Mouse (Mus musculus) gastrocnemius, adult 8-10 months (tissue): ENCODE measurements around the gene Hist1h1c. TPM values are rescaled to one million over a fixed set of nuclear protein-coding genes. Genes with fewer than 3 reads are reported as not detected.
"Not testable (repeated sequence)": the region's sequence is repeated elsewhere in the genome, so short reads cannot be mapped to it uniquely, and the experiment has no call there.

Experiments used
- DNase-seq, 2 experiments: peaks; one replicate each; pipeline ENCODE4 v3.0.0; 2022; ENCODE audit warnings: low spot score in 2 of 2
- total RNA-seq, 4 experiments: library from RNA; stranded (reverse); gene quantifications; 2 replicates each; pipeline ENCODE4 v1.2.4; 2022

The Hist1h1c gene
- 100 to 1,000 TPM; 196 to 246 (median 227) TPM for total RNA-seq

DNA sequence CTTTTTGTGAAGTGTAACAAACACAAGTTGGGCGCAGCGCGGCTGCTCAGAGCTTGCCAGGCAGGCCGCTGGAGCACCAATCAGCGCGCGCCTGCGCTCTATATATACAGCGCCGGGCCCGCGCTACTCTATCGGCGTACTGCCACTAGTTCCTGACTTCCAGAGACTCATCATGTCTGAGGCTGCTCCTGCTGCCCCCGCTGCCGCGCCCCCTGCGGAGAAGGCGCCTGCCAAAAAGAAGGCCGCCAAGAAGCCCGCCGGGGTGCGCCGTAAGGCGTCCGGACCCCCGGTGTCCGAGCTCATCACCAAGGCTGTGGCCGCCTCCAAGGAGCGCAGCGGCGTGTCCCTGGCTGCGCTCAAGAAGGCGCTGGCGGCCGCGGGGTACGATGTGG lies at the start of gene Hist1h1c:
Gene Hist1h1c (plus strand): TSS at position 132 of the 392 bp plus-strand sequence.
- DNase-seq, result peak; percentile 83 to 87

DNA sequence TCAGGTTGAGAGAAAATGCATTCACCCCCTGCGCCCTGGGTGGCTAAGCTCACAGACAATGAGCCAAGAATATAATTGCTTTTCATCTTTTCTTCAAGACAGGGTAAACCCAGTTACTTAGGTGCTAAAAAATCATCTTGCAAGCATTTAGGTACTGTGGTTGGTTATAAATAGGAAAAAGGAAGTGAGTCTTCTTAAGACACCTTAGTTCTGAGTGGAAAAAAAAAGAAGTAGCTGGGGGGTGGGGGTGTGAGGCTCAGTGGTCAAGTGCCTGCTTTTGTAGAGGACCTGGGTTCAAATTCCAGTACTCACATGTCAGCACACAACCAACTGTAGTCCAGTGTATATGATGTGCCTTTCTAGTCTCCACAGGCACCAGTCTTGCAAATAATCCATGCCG lies 49.7 kb upstream of the Hist1h1c start:
- no peak for DNase-seq

DNA sequence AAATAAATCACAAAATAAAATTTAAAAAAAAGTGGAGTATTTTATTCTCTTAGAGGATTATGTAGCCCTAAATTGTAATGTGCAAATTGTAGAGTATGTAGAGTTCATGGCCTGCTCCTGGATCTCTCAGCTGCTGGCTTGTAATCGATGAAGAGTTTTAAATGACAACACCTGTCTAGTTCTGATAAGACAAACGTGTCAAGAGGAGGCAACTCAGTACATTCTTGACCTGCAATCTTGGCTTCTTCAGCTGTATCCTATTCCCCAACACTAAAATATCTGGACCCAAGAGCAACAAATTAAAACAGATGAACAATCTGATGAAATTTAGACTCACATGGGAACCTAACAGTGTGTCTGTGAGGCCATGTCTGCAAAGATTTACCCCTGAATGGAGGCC lies 49.1 kb upstream of the Hist1h1c start:
- DNase-seq, result no peak

DNA sequence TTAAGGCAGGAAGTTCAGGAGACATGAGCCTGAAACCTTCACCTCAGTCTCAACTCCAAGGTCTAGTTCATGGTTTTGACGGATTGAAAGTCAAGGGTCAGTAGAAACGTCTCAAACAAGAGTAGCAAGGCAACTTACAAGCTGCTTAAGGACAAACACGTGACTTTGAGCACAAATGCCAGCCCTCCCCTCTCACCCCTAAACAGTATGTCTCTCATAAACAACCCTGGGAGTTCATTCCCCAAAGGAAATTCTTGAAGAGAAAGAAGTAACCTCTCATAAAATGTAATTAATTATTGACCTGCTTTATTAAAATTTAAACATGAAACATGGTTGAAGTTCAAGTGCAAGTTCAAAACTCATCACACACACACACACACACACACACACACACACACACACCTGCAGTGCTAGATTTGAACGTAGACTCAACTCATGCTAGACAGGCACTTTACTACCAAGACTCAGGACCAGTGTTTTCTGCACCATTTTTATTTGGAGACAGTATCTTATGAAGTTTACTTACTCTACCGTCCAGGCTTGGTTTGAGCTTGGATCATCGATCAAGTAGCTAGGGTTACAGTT lies 44.7 kb upstream of the Hist1h1c start:
- DNase-seq, result no peak

DNA sequence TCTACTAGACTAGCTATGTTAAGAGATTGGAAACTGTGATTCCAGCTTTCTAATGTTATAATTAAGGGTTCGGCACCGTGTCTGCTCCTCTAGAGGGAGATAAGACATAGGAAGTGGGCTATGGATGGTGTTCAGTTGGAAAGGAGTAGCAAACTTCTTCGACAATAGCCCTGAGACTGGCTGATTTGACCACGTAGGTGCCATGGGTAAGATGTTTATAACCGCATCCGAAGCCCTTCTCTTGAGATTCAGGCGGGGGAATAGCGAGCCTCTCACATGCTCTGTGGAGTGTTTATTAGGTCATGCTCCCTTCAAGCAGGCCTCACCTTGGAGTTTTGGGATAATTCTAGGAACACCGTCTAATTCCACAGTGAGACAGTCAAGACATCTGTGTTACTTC lies 43.7 kb upstream of the Hist1h1c start:
- DNase-seq, result no peak

DNA sequence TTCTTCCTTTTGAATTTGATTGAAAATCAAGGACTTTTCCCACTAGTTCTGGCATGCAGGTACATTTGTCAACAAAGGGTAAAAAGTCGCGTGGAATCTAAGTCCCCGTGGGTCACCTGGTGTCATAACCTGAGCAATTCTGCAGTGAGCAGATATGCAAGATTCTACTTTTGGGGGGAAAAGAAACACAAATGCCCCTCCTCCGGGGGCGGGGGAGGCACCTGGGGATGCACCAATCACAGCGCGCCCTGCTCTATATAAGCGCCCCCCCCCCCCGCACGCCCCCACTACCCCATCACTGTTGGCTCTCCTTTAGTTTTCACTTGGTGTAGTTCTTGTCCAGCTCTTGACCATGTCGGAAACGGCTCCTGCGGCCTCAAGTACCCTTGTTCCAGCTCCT lies 43.1 kb upstream of the Hist1h1c start, which contains the start of gene Hist1h1t:
Gene Hist1h1t (plus strand): TSS at position 301 of the 400 bp plus-strand sequence.
- DNase-seq, result no peak

DNA sequence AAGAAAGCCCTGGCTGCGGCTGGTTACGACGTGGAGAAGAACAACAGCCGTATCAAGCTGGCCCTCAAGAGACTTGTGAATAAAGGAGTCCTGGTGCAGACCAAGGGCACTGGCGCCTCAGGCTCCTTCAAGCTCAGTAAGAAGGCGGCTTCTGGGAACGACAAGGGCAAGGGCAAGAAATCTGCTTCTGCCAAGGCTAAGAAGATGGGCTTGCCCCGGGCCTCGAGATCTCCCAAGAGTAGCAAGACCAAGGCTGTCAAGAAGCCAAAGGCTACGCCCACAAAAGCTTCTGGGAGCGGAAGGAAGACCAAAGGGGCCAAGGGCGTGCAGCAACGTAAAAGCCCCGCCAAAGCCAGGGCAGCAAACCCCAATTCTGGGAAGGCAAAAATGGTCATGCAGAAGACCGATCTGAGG lies 42.5 kb upstream of the Hist1h1c start:
- no peak for DNase-seq

DNA sequence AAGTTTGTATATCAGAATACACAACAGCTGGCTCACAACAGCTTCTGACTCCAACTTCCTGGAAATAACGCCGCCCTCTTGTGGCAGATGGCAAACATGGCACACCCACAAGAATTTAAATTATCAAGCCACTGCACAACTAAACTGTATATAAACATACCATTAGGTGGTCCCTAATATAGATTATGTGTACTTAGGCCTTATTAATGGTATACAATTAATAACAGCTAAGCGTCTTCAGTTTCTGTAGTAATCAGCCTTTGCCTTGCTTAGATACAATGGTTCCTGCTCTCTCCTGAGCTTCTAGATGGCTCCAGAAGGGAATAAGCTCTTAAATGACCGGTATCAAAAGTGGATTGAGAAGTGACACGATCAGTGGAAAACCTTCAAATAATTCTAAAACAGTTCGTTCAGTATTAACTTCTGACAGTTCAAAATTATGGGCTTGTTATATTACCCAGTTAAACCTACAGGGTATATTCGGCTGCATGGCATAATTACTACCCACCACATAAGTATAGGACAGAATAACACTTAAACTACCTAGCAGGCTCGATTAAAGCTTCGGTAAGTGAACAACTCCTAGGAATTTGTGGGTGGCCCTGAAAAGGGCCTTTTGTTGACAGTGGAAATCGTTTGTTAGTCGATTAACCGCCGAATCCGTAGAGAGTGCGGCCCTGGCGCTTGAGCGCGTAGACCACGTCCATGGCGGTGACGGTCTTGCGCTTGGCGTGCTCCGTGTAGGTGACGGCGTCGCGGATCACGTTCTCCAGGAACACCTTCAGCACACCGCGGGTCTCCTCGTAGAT lies 40.9 kb upstream of the Hist1h1c start:
- no peak for DNase-seq

DNA sequence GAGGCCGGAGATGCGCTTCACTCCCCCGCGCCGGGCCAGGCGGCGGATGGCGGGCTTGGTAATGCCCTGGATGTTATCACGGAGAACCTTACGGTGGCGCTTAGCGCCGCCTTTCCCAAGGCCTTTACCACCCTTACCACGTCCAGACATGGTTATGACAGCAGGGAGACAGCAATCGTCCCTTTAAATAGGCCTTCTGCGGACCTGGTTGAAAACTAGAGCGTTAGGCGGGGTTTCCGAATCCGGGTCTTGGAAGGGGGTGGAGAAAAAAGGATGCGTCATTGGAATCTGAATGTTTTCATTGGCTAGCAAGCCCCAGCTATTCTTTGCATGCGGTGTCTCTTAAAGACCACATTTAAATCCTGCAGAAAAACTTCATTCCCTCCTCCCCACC lies 40.3 kb upstream of the Hist1h1c start, which contains the start of gene Hist1h4c:
Gene Hist1h4c (minus strand): TSS at position 155 of the 394 bp plus-strand sequence.
- peak; percentile 94 to 97 for DNase-seq

DNA sequence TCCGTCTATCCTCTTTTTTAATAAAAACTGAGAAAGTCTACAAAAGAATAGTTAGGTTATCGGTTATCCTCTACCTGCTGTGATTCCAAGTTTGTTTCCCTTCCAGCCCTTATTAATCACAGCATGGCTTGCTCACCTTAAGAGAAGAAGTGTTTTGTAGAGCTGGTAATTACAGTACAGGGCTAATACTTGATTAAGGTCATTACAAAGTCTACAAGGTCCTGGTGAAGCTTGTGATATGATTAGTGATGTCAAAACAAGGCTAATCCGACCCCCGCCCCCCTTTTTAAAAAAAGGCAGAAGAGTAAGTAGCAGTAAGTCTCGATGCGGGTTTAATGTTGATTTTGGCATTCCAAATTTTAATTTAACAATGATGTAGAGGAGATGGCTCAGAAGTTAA lies 39.6 kb upstream of the Hist1h1c start:
- no peak for DNase-seq

DNA sequence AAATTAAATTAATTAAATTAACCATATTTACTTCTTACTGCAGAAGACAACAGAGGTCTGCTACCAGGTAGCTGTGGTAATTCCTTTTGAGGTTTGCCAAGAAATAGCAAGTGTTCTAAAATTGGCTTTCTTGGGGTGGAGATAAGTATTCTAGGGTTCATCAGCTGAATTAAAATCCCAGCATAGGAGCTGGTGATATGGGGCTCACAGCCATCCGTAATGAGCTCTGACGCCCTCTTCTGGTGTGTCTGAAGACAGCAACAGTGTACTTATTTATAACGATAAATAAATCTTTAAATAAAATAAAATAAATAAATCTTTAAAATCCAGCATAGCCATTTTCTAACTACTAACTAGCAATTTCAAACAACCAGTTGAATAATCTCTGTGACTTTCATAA lies 38.8 kb upstream of the Hist1h1c start:
- no peak for DNase-seq

DNA sequence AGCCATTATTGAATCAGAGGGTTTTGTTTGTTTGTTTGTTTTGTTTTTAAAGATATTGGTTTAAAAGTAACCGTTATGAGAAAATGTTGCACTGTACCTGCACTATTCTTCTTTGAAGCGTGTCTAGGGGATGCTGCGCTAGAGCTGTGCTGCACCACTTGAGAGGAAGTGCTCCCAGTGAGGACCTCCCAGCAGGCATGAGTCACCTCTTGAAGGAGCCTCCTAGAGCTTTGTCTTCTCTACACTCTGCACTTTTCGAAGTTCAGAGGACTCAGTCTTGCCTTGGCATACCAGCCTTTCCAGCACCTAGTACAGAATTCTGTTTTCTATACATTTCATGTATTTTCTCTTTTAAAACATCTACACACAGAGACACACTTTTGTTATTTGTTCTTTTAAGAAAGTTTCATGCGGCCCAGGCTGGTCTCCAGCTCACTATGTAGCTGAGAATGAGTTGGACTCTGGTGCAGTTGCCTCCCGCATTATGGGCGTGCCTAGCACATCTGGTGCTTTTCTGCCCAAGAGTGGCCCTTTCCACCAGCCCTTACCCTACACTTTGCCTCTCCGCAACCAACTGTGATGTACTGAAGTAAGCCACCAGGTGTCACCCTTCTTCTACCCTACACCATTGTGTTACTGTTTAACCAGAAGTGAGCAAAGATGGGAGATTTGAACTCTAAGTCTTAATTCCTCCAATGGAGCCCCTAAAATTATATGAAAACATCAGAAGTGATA lies 37.7 kb upstream of the Hist1h1c start:
- peak; percentile 41 to 52 for DNase-seq

DNA sequence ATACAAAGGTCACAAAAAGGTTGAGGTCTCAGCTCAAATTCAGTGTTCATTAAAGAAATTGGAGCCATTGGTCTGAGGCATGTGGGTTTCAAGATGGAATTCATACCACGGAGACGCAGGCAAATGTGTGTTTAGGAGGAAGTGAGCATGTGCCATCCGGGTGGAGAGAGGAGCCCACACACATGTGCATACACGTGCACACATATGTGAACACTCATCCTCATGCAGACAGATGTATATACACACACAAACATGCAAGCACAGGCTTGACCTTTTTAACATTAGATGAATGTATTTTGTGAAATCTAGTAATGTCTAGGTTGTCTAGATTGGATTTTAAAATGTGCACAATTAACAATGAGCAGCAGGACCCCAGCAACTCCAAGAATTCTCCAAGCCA lies 36.4 kb upstream of the Hist1h1c start:
- no peak for DNase-seq

DNA sequence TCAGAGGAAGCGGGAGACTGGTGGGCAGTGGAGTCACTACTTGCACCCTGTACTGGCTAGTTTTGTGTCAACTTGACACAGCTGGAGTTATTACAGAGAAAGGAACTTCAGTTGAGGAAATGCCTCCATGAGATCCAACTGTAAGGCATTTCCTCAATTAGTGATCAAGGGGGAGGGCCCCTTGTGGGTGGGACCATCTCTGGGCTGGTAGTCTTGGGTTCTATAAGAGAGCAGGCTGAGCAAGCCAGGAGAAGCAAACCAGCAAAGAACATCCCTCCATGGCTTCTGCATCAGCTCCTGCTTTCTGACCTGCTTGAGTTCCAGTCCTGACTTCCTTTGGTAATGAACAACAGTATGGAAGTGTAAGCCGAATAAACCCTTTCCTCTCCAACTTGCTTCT lies 35.8 kb upstream of the Hist1h1c start:
- not testable (repeated sequence) for DNase-seq

DNA sequence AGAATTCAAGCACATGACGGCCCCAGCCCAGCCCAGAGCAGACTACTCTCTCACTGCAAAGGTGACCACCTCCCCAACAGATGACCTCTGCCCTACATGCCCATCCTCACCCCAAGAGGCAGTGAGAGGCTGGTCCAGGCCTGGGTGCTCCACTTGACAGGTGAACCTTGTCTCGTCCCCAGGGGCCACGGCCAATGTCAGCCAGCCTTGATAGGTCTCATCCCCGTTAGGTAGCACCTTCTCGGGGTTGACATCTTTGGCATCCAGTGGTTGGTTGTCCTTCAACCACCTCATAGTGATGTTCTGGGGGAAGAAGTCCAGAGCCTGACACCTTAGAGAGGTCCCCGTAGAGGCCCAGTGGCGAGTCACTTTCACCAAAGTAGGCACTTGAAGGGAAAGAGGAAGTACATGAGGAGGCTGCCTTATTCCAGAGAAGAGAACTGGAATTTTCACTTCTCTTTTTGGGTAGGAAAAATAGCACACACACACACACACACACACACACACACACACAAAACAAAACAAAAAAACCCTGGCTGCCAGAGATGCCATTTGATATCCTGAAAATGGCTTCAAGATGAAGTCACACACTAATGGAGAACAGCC lies 32.8 kb upstream of the Hist1h1c start:
- DNase-seq, result no peak

DNA sequence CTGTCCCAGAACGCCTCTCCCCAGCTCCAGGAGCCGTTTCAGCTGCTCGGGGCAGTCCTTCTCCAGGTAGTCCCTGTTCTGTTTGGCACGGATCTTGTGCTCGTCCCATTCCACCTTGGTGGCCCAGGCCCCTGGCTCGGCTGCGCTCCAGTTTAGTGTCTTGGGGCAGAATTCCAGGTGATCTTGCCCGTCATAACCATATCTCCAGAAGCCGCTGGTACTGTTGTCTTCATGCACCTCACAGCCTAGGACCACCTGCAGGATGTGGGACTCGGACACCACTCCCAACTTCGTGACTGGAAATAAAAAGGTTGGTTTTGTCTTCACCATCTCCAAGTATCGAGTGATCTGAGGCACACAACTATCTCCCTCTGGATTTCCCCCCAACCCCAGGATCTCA lies 31.8 kb upstream of the Hist1h1c start:
- no peak for DNase-seq

DNA sequence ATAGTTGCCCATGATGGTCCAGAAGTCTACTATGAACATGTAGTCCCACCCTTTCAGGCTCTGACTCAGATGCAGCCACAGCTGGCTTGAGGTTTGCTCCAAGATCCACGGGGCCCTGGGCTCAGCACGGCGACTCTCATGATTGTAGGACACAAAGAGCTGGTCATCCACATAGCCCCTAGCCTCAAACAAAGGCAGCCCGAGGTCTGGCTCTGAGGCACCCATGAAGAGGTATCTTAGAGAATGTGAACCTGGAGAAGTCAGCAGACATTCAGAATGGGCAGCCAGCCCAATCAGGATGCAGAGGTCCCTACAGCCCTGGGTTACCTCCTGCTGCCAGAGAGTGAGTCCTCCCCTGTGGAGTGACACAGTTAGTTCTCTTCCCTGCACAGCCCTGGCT lies 30.6 kb upstream of the Hist1h1c start:
- DNase-seq, result no peak

DNA sequence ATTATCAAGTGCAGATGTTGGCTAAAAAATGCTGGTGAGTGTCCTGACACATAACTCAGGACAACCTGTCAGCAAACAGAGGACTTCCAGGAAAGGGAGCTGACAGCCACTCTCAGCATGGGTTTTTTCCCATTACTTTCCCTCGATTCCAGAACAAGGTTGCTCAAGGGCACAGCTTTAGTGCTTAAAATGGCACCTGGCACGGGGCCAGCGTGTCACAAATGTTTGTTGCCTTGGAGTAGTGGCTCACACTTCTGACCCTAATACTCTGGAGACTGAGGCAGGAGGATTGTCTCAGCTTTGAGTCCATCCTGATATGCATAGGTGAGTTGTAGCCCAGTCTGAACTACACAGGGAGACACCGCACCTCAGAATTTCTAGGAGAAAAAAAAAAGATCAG lies 30.0 kb upstream of the Hist1h1c start:
- DNase-seq, result no peak

DNA sequence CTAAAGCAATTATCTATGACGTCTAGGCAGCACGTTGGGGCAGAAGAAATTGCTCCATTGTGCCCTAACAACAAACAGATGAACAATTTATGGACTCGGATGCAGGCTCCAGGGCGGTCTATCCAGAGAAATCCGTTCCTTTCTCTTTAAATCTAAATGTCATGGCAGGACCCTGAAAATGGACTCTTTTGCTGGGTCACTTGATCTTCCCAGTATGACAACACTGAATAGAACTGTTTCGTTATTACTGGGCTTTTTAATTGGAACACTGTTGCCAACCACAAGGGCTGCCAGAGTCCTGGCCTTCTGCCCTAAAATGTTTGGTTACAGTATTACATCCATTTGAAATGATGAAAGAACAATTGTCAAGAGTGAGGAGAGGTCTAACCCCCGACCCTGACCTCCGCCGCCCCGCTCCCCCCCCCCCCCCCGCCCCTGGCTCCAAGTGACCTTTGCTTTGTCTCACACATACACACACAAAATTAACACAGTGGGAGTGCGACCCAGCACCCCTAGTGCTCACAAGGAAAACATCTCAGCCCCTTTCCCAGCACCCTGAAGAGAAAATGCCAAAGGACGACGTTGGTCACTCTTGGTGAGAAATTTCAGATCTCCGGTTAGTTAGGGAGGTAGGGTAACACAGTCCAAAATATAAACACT lies 28.8 kb upstream of the Hist1h1c start:
- DNase-seq, result no peak

DNA sequence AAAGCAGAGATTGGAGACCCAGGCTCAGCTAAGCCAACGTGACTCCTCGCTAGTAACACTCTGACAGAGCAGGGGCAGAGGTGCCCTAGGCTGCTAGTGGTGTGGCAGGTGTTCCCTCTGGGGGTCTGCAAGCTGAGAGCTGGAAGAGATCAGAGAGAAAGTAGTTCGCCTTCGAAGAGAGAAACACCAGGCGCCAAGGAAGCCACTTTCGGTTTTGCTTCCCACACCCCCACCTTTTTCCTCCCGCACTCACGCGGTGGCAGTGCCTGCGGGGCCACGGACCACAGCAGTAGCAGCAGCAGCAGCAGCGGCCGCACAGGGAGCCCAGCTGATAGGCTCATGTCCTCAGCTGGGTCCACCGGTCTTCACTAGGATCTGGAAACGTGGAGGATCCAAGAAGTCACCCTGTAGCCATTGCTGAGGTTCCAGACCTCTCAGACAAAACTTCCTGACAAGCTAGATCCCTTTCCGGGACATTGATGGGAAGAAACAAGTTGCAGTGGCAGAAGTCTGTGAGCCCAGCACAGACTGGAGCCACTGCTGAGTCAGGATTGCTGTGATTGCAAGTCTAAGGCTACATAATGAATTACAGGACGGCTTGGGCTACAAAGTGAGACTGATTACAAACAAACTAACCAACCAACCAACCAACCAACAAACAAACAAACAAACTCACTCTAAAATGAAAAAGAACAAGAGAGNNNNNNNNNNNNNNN lies 28.1 kb upstream of the Hist1h1c start, which contains the start of gene Hfe:
Gene Hfe (minus strand): TSS at position 481 of the 716 bp plus-strand sequence.
- DNase-seq, result peak; percentile 48 to 61
